8 mouse cellular contexts compared by ENCODE assay signal in genomic region chr8:84104697-84105609, GRCm38 (mm10). TPM values are rescaled to one million over a fixed set of nuclear protein-coding genes. Genes with fewer than 3 reads are reported as not detected.
DNase-seq lines count a peak whose midpoint lies in the region; ATAC-seq lines count a peak whose summit lies in the region.

Gene Dcaf15, minus strand, starts transcription at chr8:84104768.

- H3K36me3 ChIP-seq in heart, embryonic 13.5 days, result peaks cover 29% of the 10 kb centered on the region
- H3K36me3 ChIP-seq in liver, embryonic 12.5 days, result peaks cover 25% of the 10 kb centered on the region
- peaks cover 8% of the 10 kb centered on the region for H3K36me3 ChIP-seq in stomach, embryonic 15.5 days

- peak within 1 kb of the TSS; percentile 65 for H3K4me3 ChIP-seq in brown adipose tissue, adult 24 weeks (ENCODE audit: insufficient read depth, low read depth, low read length)
- peak within 1 kb of the TSS; percentile 63 for H3K4me3 ChIP-seq in heart, embryonic 13.5 days
- H3K4me3 ChIP-seq in liver, embryonic 12.5 days, result peak within 1 kb of the TSS; percentile 81
- H3K4me3 ChIP-seq in stomach, embryonic 15.5 days (replicated peaks), result peak within 1 kb of the TSS; percentile 81

- 8% methylated on average over 42 of the region's 42 CpGs for WGBS in heart, embryonic 13.5 days
- WGBS in liver, embryonic 12.5 days (ENCODE audit: insufficient replicate concordance), result 10% methylated on average over 42 of the region's 42 CpGs
- WGBS in stomach, embryonic 15.5 days, result 8% methylated on average over 42 of the region's 42 CpGs

- peaks cover 4% of the 10 kb centered on the region; the same call in 1 of the 2 replicates for H3K9me3 ChIP-seq in heart, embryonic 13.5 days
- peaks cover 4% of the 10 kb centered on the region for H3K9me3 ChIP-seq in liver, embryonic 12.5 days (replicated peaks)
- H3K9me3 ChIP-seq in stomach, embryonic 15.5 days, result no peaks in the 10 kb centered on the region

- peak; percentile 98 for DNase-seq in CD4-positive, CD25-positive, alpha-beta regulatory T cell, adult 2 months (ENCODE audit: low read depth, low spot score)
- peak; percentile 94 for DNase-seq in fat pad, adult 2 months (ENCODE audit: extremely low read depth, low read depth, low spot score)
- DNase-seq in kidney, postnatal 10 days, result peak; percentile 99
- peak; percentile 97 to 98 for DNase-seq in natural killer cell, adult 2 months (ENCODE audit: low spot score in 2 of 2)

- peak within 1 kb of the TSS; percentile 83 for H3K9ac ChIP-seq in heart, embryonic 13.5 days
- H3K9ac ChIP-seq in liver, embryonic 12.5 days, result peak within 1 kb of the TSS; percentile 86
- H3K9ac ChIP-seq in stomach, embryonic 15.5 days, result peak within 1 kb of the TSS; percentile 61

- peak within 1 kb of the TSS; percentile 87 for H3K4me2 ChIP-seq in heart, embryonic 13.5 days
- peak within 1 kb of the TSS; percentile 92 for H3K4me2 ChIP-seq in liver, embryonic 12.5 days
- peak within 1 kb of the TSS; percentile 71 for H3K4me2 ChIP-seq in stomach, embryonic 15.5 days

- peaks cover 3% of the 10 kb centered on the region; the same call in 1 of the 2 replicates for H3K4me1 ChIP-seq in brown adipose tissue, adult 24 weeks (ENCODE audit: control insufficient read depth, insufficient read depth, insufficient read length, low read length)
- H3K4me1 ChIP-seq in heart, embryonic 13.5 days, result peaks cover 28% of the 10 kb centered on the region
- peaks cover 28% of the 10 kb centered on the region for H3K4me1 ChIP-seq in liver, embryonic 12.5 days
- peaks cover 14% of the 10 kb centered on the region for H3K4me1 ChIP-seq in stomach, embryonic 15.5 days

- no peak within 1 kb of the TSS for H3K27ac ChIP-seq in brown adipose tissue, adult 24 weeks (replicated peaks; ENCODE audit: low read depth, low read length)
- peak within 1 kb of the TSS; percentile 81 for H3K27ac ChIP-seq in heart, embryonic 13.5 days (replicated peaks)
- H3K27ac ChIP-seq in liver, embryonic 12.5 days, result peak within 1 kb of the TSS; percentile 81
- H3K27ac ChIP-seq in stomach, embryonic 15.5 days, result peak within 1 kb of the TSS; percentile 86

- no peaks in the 10 kb centered on the region for H3K27me3 ChIP-seq in heart, embryonic 13.5 days (replicated peaks)
- no peaks in the 10 kb centered on the region for H3K27me3 ChIP-seq in liver, embryonic 12.5 days (replicated peaks)
- no peaks in the 10 kb centered on the region for H3K27me3 ChIP-seq in stomach, embryonic 15.5 days (replicated peaks)

- ATAC-seq in heart, embryonic 13.5 days (ENCODE audit: extremely low read depth, insufficient number of reproducible peaks, low FRiP score, low TSS enrichment), result peak; percentile 89
- peak; percentile 96 for ATAC-seq in liver, embryonic 12.5 days
- ATAC-seq in stomach, embryonic 15.5 days (ENCODE audit: insufficient read depth, low FRiP score, low read depth), result peak; percentile 98

RNA-seq across cellular contexts. Expression of gene Dcaf15, which starts in this region (rescaled TPM):
- 3.9 TPM in 2 replicates for polyA plus RNA-seq in brown adipose tissue, adult 24 weeks (2012; ENCODE audit: insufficient read depth, insufficient read length, missing spikeins)
- 7.6 TPM in 2 replicates for polyA plus RNA-seq in heart, embryonic 13.5 days (2015; fragmentation: Nextera tagmentation; extraction: Ambion mirVana)
- polyA plus RNA-seq in liver, embryonic 12.5 days (2016; fragmentation: Nextera tagmentation; extraction: Ambion mirVana), result 5.9 and 6.4 TPM in 2 replicates
- polyA plus RNA-seq in stomach, embryonic 15.5 days (2015; fragmentation: Nextera tagmentation; extraction: Ambion mirVana), result 6.8 and 7.7 TPM in 2 replicates
